Mouse (Mus musculus): ENCODE results near the gene Trim39. TPM values are rescaled to one million over a fixed set of nuclear protein-coding genes. Genes with fewer than 3 reads are reported as not detected.

Gene Trim39
- total and polyA plus RNA-seq, 2 experiments from 2014 or later: 13.3 to 18.5 TPM

DNA sequence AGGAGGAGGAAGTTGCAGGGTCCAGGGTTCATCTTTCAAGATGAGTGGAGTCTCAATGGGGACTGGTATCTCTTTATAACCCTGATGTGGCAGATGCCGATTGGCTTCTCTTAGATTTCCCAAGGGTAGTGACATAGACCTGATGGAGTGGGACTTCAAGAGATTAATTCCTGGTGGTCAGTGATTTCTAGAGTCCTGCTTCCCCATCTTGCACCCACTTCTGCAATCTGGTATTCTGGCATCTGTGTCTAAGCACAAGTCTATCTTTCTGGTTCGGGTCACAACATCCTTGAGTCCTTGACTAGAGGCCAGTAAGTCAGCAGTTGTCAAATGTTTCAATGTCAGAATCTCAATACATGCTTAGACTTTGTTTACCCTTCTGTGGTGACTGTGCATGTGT, 14.3 kb upstream of the Trim39 start, which contains the start of gene H2-M10.2:
Gene H2-M10.2 (minus strand): TSS at position 101 of the 400 bp plus-strand sequence.
- Histone ChIP-seq H3K9ac (replicated peaks; ENCODE audit: low read length) (no peak within 1 kb of the TSS), H3K27me3 (ENCODE audit: insufficient read depth, low read length) (no peaks in the 10 kb centered on the region), H3K4me2 (ENCODE audit: low read depth, low read length) (no peak within 1 kb of the TSS), H3K4me3 (ENCODE audit: low read length) (no peak within 1 kb of the TSS), H3K27ac (no peak within 1 kb of the TSS), H3K4me1 (ENCODE audit: insufficient read depth, low read length) (no peaks in the 10 kb centered on the region), H3K9me3 (ENCODE audit: low read length) (no peaks in the 10 kb centered on the region), H3K36me3 (ENCODE audit: insufficient read depth, low read length) (no peaks in the 10 kb centered on the region)
- 90% methylated on average over 2 of the region's 2 CpGs for WGBS
- DNase-seq (ENCODE audit: low spot score): no peak
- ATAC-seq: no peak
- no peak for TF ChIP-seq CTCF (IDR thresholded peaks at IDR 0.05; ENCODE audit: low read depth)

DNA sequence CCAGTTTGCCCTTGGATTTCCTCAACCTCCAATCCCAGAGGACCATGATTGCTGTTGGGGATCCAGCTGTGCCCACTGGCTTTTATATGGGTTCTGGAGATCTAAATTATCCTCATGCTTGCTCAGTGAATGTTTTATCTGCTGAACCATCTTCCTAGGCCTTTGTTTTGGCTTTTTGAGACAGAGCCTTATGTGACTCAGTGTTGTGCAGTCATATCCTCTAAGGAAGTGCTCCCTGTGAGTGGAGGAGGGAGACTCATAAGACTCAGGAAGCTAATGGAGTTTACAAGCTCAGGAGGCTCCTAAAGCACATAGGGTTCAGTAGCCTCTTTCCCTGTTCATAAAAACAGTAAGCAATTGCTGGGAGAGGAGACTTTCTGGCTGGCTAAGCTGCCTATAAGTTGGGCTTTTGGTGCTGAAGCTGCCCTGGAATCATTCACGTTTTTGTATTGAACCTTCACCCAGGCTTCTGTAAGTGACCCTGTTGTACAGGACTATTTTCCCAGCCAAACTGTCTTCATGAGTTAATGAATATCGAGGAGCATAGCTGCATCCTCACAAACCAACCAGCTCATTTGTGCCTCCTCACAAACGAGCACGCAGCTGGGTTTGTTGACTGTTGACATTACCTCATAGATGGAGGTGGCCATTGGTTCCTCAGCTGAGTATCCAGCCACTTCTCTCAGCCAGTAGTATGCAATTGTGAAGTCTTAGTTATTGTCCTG, 9.6 kb upstream of the Trim39 start:
- Histone ChIP-seq H3K4me3 (ENCODE audit: low read length) (no peak overlapping the region), H3K4me2 (ENCODE audit: low read depth, low read length) (no peak overlapping the region), H3K9me3 (ENCODE audit: low read length) (no peaks in the 10 kb centered on the region), H3K27me3 (ENCODE audit: insufficient read depth, low read length) (no peaks in the 10 kb centered on the region), H3K9ac (replicated peaks; ENCODE audit: low read length) (no peak overlapping the region), H3K36me3 (ENCODE audit: insufficient read depth, low read length) (no peaks in the 10 kb centered on the region; the same call in 1 of the 2 replicates), H3K4me1 (ENCODE audit: insufficient read depth, low read length) (no peaks in the 10 kb centered on the region), H3K27ac (no peak overlapping the region)
- TF ChIP-seq CTCF (IDR thresholded peaks at IDR 0.05; ENCODE audit: low read depth): no peak
- 91% methylated on average over 4 of the region's 4 CpGs for WGBS
- ATAC-seq (no peak), DNase-seq (ENCODE audit: low spot score) (no peak)

DNA sequence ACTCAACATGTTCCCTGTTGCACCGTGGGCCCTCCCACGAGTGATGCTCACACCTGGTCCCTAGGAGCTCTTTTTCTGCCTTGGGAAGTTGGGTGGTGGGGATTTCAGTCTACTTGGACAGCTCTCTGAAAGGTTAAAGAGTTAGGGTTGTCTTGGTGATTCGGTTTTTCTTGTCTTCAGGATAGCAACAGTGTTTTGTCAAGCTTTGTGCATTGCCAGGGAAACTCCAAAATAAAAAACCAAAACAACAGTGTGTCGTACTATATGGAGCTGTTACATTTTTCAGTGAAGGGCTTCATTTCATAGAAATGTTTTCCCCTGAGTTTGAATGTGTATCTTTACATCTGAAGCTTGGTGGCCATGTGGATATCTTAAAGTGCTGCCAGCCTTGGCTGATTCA, 2.7 kb upstream of the Trim39 start:
- ATAC-seq: no peak
- DNase-seq (ENCODE audit: low spot score): no peak
- 89% methylated on average over 4 of the region's 4 CpGs for WGBS

DNA sequence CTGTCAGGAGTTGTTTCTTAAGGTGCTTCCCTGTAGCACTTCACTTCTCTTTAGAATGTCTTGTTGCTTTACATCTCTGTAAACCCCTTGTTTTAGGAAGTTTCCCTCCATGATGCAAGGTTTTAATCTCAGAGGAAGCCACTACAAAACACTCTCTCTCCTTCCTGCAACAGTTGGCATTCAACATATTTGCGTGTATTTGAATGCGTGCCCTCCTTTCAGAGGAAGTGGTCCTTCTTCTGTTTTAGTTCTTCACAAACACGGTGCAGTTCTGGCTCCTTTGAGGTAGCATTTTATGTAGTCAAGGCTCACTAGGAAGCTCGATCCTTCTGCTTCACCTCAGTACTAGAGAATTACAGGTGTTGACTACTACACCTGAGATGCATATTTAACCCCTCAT, 1.7 kb upstream of the Trim39 start:
- ATAC-seq (no peak), DNase-seq (ENCODE audit: low spot score) (no peak)
- TF ChIP-seq CTCF (IDR thresholded peaks at IDR 0.05; ENCODE audit: low read depth): no peak
- Histone ChIP-seq H3K9me3 (ENCODE audit: low read length) (no peaks in the 10 kb centered on the region), H3K4me2 (ENCODE audit: low read depth, low read length) (no peak overlapping the region), H3K27me3 (ENCODE audit: insufficient read depth, low read length) (no peaks in the 10 kb centered on the region), H3K36me3 (ENCODE audit: insufficient read depth, low read length) (no peaks in the 10 kb centered on the region; the same call in none of the 2 replicates), H3K4me1 (ENCODE audit: insufficient read depth, low read length) (peaks cover 22% of the 10 kb centered on the region), H3K27ac (no peak overlapping the region), H3K9ac (replicated peaks; ENCODE audit: low read length) (no peak overlapping the region), H3K4me3 (ENCODE audit: low read length) (no peak overlapping the region)
- WGBS: 89% methylated on average over 4 of the region's 4 CpGs

More for the DNA sequence above, 2.7 kb upstream of the Trim39 start:
- no peaks in the 10 kb centered on the region for H3K27me3 ChIP-seq (ENCODE audit: insufficient read depth, low read length)
- H3K9ac ChIP-seq (replicated peaks; ENCODE audit: low read length): no peak overlapping the region
- no peak overlapping the region for H3K4me3 ChIP-seq (ENCODE audit: low read length)
- H3K9me3 ChIP-seq (ENCODE audit: low read length): no peaks in the 10 kb centered on the region
- H3K27ac ChIP-seq: no peak overlapping the region
- no peaks in the 10 kb centered on the region; the same call in none of the 2 replicates for H3K36me3 ChIP-seq (ENCODE audit: insufficient read depth, low read length)
- TF ChIP-seq CTCF (IDR thresholded peaks at IDR 0.05; ENCODE audit: low read depth): no peak
- peaks cover 22% of the 10 kb centered on the region for H3K4me1 ChIP-seq (ENCODE audit: insufficient read depth, low read length)
- H3K4me2 ChIP-seq (ENCODE audit: low read depth, low read length): no peak overlapping the region

DNA sequence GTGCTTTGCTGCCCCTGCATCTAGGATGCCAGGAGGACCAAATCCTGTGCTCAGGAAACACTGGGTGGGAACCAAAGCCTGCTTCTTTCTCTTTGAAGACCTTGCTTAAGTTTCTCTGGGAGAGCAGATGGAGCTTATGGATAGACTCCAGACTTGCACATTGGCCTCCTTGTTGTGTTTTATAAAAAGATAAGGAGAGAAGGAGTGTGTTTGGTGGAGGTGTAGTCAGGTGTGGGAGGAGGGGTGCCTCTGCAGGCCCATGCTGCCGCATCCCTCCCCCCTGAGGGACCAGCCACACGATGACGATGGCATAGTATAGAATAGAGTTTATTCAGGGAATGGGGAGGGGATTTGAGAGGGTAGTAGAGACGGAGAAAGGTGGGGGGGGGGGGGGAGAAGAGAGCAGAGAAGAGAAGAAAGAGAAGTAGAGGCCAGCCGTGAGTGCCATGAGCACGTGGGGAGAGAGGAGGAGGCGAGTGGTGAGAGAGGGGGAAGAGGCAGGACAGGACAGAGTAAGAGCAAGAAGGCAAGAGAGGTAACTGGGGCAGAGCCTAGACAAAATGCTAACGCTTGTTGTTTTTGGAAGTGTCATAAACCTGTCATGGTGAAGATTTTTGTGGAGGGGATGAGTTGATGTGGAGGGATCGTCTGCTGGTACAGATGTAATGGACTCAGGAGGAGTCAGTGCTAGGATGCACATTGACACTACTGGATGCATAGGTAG, 758 bp upstream of the Trim39 start:
- ATAC-seq (no peak), DNase-seq (ENCODE audit: low spot score) (no peak)
- WGBS: 82% methylated on average over 9 of the region's 9 CpGs
- Histone ChIP-seq H3K4me2 (ENCODE audit: low read depth, low read length) (peak overlapping the region; percentile 87), H3K4me1 (ENCODE audit: insufficient read depth, low read length) (peaks cover 22% of the 10 kb centered on the region), H3K9ac (replicated peaks; ENCODE audit: low read length) (peak overlapping the region; percentile 92; the same call in 1 of the 2 replicates), H3K9me3 (ENCODE audit: low read length) (no peaks in the 10 kb centered on the region), H3K36me3 (ENCODE audit: insufficient read depth, low read length) (peaks cover 6% of the 10 kb centered on the region), H3K27ac (no peak overlapping the region), H3K4me3 (ENCODE audit: low read length) (peak overlapping the region; percentile 76), H3K27me3 (ENCODE audit: insufficient read depth, low read length) (no peaks in the 10 kb centered on the region)
- TF ChIP-seq CTCF (IDR thresholded peaks at IDR 0.05; ENCODE audit: low read depth): no peak

DNA sequence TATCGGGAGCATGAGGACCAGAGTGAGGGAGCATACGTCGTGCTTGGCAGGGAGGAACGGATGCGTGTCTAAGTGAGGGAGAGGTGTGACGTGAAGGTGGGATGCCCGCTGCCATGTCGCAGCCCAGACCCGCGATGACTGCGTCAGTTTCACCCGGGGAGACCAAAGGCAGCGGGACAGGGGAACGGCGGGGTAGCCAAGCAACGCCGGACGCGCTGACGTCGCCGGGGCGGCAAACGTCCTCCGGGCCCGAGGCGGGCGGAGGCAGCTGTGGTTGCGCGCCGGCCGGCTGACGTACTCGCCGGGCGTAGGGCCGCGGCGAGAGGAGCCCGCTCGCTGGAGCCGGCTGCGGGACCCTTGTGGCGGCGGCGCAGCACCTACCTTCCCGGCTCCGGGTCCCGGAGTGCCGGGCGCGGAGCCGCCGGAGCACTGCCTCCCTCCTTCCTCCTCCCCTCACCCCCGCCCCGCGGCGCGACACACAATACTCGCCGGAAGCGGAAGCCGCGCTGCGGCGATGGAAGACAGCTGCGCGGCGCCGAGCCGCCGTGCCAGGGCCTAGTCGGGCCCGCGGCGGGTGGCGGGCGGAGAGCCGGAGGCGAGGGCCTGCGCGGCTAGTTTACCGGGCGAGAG, 976 bp downstream of the Trim39 start:
- WGBS: 0% methylated on average over 76 of the region's 84 CpGs
- peak; percentile 93 for ATAC-seq
- Histone ChIP-seq H3K36me3 (ENCODE audit: insufficient read depth, low read length) (peaks cover 23% of the 10 kb centered on the region), H3K9me3 (ENCODE audit: low read length) (no peaks in the 10 kb centered on the region), H3K27me3 (ENCODE audit: insufficient read depth, low read length) (no peaks in the 10 kb centered on the region), H3K4me3 (ENCODE audit: low read length) (peak overlapping the region; percentile 76), H3K4me1 (ENCODE audit: insufficient read depth, low read length) (peaks cover 22% of the 10 kb centered on the region), H3K9ac (replicated peaks; ENCODE audit: low read length) (peak overlapping the region; percentile 92), H3K27ac (peak overlapping the region; percentile 92), H3K4me2 (ENCODE audit: low read depth, low read length) (peak overlapping the region; percentile 87)
- DNase-seq (ENCODE audit: low spot score): peak; percentile 94
- TF ChIP-seq CTCF (IDR thresholded peaks at IDR 0.05; ENCODE audit: low read depth): no peak

Measured in hindbrain, postnatal 0 days (tissue).